In the genomic region with DNA sequence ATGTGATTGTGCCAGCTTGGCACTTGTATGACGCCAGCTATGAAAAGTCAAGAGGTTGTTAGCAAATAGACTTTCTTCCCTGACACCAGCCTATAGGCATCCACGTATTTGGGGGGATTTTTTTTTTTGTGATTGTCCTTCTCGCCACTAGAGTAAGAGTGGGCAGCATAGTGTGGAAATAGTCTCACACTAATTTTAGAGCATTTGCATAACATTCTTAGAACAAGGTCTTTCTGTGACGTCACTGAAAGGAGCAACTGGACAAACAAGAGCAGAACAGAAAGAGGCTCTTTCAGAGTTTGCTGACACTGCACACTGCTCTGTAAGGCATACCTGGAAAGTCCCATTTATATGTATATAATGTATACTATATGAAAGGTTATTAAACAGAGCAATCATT, we compare ENCODE assay signal across 19 mouse cellular contexts.
"Had no signal": no experiment of that assay in that cellular context is flagged by ENCODE, and none has a peak within 500 bp of the region (broad histone marks: within the 10 kb centered on the region; RNA-seq: fewer than 3 reads in every experiment).

No protein-coding gene starts in this region.

- H3K4me2 ChIP-seq: liver, embryonic 12.5 days; lung, embryonic 14.5 days; midbrain, embryonic 12.5 days; neural tube, embryonic 12.5 days; stomach, embryonic 15.5 days had no signal

- H3K4me3 ChIP-seq: liver, embryonic 12.5 days; midbrain, embryonic 10.5 days; midbrain, embryonic 12.5 days; neural tube, embryonic 12.5 days; stomach, embryonic 15.5 days had no signal

- ATAC-seq: liver, embryonic 12.5 days had no signal

- H3K36me3 ChIP-seq: liver, embryonic 12.5 days; midbrain, embryonic 10.5 days; midbrain, embryonic 12.5 days; neural tube, embryonic 12.5 days; stomach, embryonic 15.5 days had no signal

- DNase-seq: lung, adult 18-20 months; lung, embryonic 14.5 days; lung, postnatal 10 days; midbrain, embryonic 14.5 days; retina, postnatal 1 day; right cerebral cortex, adult 18-20 months; right cerebral cortex, postnatal 25 days; right cerebral cortex, postnatal 4 days; spleen, adult 18-20 months; thymus, adult 2 months; thymus, postnatal 25 days; thymus, postnatal 4 days had no signal

- H3K27me3 ChIP-seq: liver, embryonic 12.5 days; midbrain, embryonic 12.5 days; neural tube, embryonic 12.5 days; stomach, embryonic 15.5 days had no signal

- H3K9ac ChIP-seq: liver, embryonic 12.5 days; liver, embryonic 14.5 days; lung, embryonic 14.5 days; midbrain, embryonic 12.5 days; neural tube, embryonic 12.5 days; stomach, embryonic 15.5 days had no signal

- H3K9me3 ChIP-seq: liver, embryonic 12.5 days; midbrain, embryonic 10.5 days; midbrain, embryonic 12.5 days; neural tube, embryonic 12.5 days; stomach, embryonic 15.5 days had no signal

- H3K4me1 ChIP-seq: liver, embryonic 12.5 days had no signal

- H3K27ac ChIP-seq: liver, embryonic 12.5 days; liver, embryonic 14.5 days; midbrain, embryonic 10.5 days; midbrain, embryonic 12.5 days; neural tube, embryonic 12.5 days; stomach, embryonic 15.5 days; stomach, postnatal 0 days had no signal
